Mouse (Mus musculus): ENCODE results near the gene Raf1. TPM values are rescaled to one million over a fixed set of nuclear protein-coding genes. Genes with fewer than 3 reads are reported as not detected.

Gene Raf1
- polyA plus RNA-seq, 1 experiment from 2014 or later = 158 TPM

DNA sequence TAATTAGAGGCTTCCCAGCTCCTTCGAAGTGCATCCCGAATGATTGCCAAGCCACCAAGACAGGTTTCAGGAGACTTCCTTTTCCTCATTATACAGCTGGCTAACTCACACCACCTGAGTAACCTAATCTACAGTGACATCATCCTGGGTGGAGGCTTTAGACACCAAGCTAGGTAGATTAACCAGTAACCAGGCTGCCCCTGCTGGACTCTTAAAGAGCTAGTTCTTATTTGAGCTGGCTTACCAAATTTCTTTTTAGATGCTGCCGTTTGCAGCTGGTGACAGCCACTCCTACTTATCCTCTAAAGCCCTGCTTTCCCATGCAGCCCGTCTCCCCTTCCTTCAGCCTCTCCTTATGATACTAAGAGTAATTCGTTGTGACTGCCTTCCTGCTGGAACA, 84.0 kb downstream of the Raf1 start, which contains the start of gene Mkrn2os:
Mkrn2os (minus strand) TSS at position 119 of the 400 bp plus-strand sequence.
- Histone ChIP-seq H3K36me3 (ENCODE audit: control insufficient read depth, insufficient read depth, low read length) (no peaks in the 10 kb centered on the region), H3K4me1 (ENCODE audit: control insufficient read depth, insufficient read depth, low read length) (no peaks in the 10 kb centered on the region), H3K9ac (ENCODE audit: low read length) (no peak within 1 kb of the TSS), H3K9me3 (ENCODE audit: control insufficient read depth, low read length) (no peaks in the 10 kb centered on the region), H3K4me3 (ENCODE audit: low read depth, low read length) (no peak within 1 kb of the TSS), H3K27me3 (ENCODE audit: control insufficient read depth, insufficient read depth, low read length) (no peaks in the 10 kb centered on the region), H3K27ac (ENCODE audit: low read depth, low read length) (no peak within 1 kb of the TSS), H3K4me2 (ENCODE audit: low read depth) (no peak within 1 kb of the TSS)
- DNase-seq (ENCODE audit: low spot score) (no peak), ATAC-seq (ENCODE audit: insufficient read depth, low FRiP score, low TSS enrichment) (no peak)
- 66% methylated on average over 5 of the region's 5 CpGs for WGBS

DNA sequence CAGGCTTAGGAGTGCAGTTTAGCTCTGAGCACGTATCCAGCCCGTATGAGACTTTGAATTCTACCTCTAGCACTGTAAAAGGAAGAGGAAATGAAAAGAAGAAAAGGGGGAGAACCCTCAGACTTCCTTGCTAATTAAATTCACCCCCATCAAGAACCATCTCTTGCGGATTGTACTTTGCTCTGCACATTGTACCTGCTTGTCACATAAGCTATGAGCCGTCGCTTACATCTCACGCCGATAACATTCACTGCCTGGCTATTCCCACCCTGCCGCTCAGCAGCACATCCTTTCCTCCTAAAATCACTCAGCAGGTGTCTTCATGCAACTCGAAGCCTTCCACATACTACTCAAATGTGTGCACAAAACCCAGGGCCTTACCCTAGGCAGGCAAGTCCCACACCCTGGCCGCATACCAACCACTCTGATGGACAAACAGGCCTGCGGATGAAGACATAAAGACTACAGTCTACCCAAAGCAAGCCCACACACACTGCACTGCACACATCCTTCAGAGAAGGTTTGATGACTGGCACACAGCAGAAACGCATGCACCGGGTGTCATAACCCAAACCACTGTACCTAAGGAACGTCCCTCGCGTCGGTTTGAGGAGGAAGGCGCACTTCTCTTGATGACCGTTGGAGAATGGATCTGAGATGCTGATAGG, 84.6 kb downstream of the Raf1 start:
- DNase-seq (ENCODE audit: low spot score) (no peak), ATAC-seq (ENCODE audit: insufficient read depth, low FRiP score, low TSS enrichment) (no peak)
- WGBS = 89% methylated on average over 19 of the region's 19 CpGs
- H3K9ac ChIP-seq (ENCODE audit: low read length) = no peak overlapping the region
- no peaks in the 10 kb centered on the region for H3K27me3 ChIP-seq (ENCODE audit: control insufficient read depth, insufficient read depth, low read length)
- no peaks in the 10 kb centered on the region for H3K4me1 ChIP-seq (ENCODE audit: control insufficient read depth, insufficient read depth, low read length)
- H3K27ac ChIP-seq (ENCODE audit: low read depth, low read length) = no peak overlapping the region
- H3K4me2 ChIP-seq (ENCODE audit: low read depth) = no peak overlapping the region
- no peaks in the 10 kb centered on the region for H3K9me3 ChIP-seq (ENCODE audit: control insufficient read depth, low read length)
- no peaks in the 10 kb centered on the region for H3K36me3 ChIP-seq (ENCODE audit: control insufficient read depth, insufficient read depth, low read length)
- no peak overlapping the region for H3K4me3 ChIP-seq (ENCODE audit: low read depth, low read length)

DNA sequence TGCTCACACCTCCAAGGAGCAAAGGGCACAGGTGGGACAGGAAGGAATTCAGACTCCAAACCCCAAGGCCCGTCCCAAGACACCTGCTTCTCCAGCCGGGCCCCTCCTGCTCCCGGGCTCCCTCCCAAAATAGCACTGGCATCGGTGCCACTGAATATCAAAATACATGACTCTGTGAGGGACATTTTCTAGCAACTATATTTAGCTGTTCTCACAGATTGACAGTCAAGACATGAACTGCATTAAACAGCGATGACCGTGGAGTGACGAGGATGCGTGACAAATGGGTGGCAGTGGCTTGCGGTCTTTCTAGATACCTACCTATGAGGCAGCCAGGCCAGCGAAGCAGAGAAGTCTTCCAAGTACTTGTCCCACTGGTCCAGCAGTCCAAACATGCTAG, 90.1 kb downstream of the Raf1 start:
- Histone ChIP-seq H3K27ac (ENCODE audit: low read depth, low read length) (no peak overlapping the region), H3K36me3 (ENCODE audit: control insufficient read depth, insufficient read depth, low read length) (no peaks in the 10 kb centered on the region), H3K27me3 (ENCODE audit: control insufficient read depth, insufficient read depth, low read length) (no peaks in the 10 kb centered on the region), H3K4me3 (ENCODE audit: low read depth, low read length) (no peak overlapping the region), H3K4me1 (ENCODE audit: control insufficient read depth, insufficient read depth, low read length) (no peaks in the 10 kb centered on the region), H3K9me3 (ENCODE audit: control insufficient read depth, low read length) (no peaks in the 10 kb centered on the region), H3K9ac (ENCODE audit: low read length) (no peak overlapping the region), H3K4me2 (ENCODE audit: low read depth) (no peak overlapping the region)
- no peak for ATAC-seq (ENCODE audit: insufficient read depth, low FRiP score, low TSS enrichment)
- no peak for DNase-seq (ENCODE audit: low spot score)
- WGBS = 88% methylated on average over 10 of the region's 10 CpGs

DNA sequence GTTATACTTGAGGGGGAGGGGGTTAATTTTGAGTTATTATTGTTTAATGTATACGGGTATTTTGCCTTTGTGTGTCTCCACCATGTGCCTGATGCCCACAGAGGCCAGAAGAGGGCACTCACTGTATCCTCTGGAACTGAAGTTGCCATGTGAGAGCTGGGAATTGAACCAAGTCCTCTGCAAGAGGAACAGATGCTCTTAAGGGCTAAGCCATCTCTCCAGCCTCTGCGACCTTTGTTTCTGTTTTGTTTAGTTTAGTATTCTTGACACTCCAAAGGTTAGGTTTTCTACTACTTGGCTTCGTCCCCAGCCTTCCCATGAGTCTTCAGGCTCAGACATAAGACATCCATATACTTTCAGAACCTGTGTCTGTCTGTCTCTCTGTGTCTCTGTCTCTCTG, 92.3 kb downstream of the Raf1 start:
- Histone ChIP-seq H3K9me3 (ENCODE audit: control insufficient read depth, low read length) (no peaks in the 10 kb centered on the region), H3K27ac (ENCODE audit: low read depth, low read length) (no peak overlapping the region), H3K4me2 (ENCODE audit: low read depth) (no peak overlapping the region), H3K9ac (ENCODE audit: low read length) (no peak overlapping the region), H3K36me3 (ENCODE audit: control insufficient read depth, insufficient read depth, low read length) (no peaks in the 10 kb centered on the region), H3K4me3 (ENCODE audit: low read depth, low read length) (no peak overlapping the region), H3K27me3 (ENCODE audit: control insufficient read depth, insufficient read depth, low read length) (no peaks in the 10 kb centered on the region), H3K4me1 (ENCODE audit: control insufficient read depth, insufficient read depth, low read length) (no peaks in the 10 kb centered on the region)
- 82% methylated on average over 3 of the region's 3 CpGs for WGBS
- ATAC-seq (ENCODE audit: insufficient read depth, low FRiP score, low TSS enrichment) (no peak), DNase-seq (ENCODE audit: low spot score) (no peak)

DNA sequence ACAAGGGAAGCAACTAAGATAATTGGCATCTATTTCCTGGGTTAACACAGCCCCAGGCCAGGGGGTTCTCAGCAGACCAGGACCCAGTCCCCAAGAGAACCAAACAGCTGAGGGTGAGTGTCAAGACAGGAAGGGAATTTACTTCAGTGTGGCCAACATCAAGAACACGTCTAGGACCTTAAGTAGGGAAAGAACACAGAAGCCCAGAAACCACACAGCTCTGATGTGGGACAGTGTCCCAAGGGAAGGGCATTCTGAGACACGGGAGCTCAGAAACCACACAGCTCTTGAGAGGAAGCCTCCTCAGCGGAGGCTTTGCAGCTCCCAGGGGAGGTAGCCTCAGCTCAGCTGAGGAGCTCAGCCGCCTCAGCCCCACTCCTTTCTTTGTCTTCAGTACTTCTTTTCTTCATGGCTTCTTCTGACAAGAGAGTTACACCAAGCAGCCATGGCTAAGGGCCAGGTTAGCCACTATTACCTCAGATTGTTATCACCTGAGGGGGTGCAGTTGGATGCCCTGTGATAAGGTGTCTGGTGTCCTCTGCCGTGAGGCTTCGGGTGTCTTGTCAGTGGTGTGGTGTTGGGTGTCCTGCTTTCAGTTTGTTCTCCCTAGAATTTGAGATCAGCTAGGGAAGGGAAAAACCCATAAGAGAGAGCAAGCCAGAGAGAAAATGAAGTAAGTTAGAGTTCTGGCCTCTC, 92.9 kb downstream of the Raf1 start:
- no peaks in the 10 kb centered on the region for H3K4me1 ChIP-seq (ENCODE audit: control insufficient read depth, insufficient read depth, low read length)
- ATAC-seq (ENCODE audit: insufficient read depth, low FRiP score, low TSS enrichment) (no peak), DNase-seq (ENCODE audit: low spot score) (no peak)
- H3K9ac ChIP-seq (ENCODE audit: low read length) = no peak overlapping the region
- no peak overlapping the region for H3K27ac ChIP-seq (ENCODE audit: low read depth, low read length)
- H3K36me3 ChIP-seq (ENCODE audit: control insufficient read depth, insufficient read depth, low read length) = no peaks in the 10 kb centered on the region
- H3K4me2 ChIP-seq (ENCODE audit: low read depth) = no peak overlapping the region
- no peaks in the 10 kb centered on the region for H3K9me3 ChIP-seq (ENCODE audit: control insufficient read depth, low read length)
- H3K4me3 ChIP-seq (ENCODE audit: low read depth, low read length) = no peak overlapping the region
- no peaks in the 10 kb centered on the region for H3K27me3 ChIP-seq (ENCODE audit: control insufficient read depth, insufficient read depth, low read length)
- 85% methylated on average over 6 of the region's 6 CpGs for WGBS

DNA sequence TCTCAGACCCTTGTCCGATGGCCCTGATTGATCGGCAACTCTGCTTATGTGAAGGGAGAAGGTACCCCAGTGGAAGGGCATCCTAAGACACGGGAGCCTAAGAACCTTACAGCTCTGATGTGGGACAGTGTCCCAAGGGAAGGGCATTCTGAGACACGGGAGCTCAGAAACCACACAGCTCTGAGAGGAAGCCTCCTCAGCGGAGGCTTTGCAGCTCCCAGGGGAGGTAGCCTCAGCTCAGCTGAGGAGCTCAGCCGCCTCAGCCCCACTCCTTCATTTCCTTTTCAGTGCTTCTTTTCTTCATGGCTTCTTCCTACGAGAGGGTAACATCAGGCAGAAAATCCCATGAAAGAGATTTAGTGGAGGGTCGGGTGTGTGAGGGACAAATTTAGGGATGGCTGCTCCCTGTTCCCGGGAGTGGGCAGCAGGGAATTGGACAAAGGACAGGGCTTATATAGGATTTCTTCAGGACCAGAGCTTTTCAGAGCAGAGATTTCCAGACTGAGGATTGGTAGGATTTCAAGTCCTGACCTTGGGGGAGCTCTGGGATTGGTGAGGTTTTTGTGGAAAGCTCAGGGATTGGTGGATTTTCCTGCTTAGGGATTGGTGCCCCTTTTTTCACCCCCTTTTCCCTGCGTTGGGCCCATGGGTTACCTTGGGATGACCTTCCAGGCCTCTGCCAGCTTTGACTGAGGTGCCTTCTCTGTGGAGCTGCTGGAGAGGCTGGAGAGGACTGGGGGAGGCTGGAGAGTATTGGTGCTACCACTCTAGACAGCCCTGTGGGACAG, 93.9 kb downstream of the Raf1 start:
- no peak for DNase-seq (ENCODE audit: low spot score)
- no peak overlapping the region for H3K27ac ChIP-seq (ENCODE audit: low read depth, low read length)
- 87% methylated on average over 10 of the region's 10 CpGs for WGBS

DNA sequence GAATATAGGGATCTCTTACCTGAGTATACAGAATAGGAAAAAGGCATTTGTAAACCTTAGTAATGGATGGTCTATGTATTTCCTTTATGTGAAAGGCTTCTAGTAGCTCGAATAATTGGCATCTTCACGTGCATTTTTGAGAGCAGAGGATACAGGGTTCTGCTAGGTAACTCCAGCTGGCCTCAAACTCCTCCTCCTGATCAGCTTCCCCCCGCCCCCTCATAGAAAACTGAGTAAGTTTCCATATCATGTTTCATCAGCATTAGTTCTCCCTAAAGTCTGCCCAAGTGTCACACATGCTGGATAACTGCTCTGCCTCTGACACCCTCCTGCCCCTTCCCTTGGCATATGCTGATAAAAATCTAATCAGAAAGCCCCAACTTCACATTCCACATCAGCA, 95.6 kb downstream of the Raf1 start:
- H3K27ac ChIP-seq (ENCODE audit: low read depth, low read length) = no peak overlapping the region
- DNase-seq (ENCODE audit: low spot score) = no peak
- H3K4me3 ChIP-seq (ENCODE audit: low read depth, low read length) = no peak overlapping the region
- no peak for ATAC-seq (ENCODE audit: insufficient read depth, low FRiP score, low TSS enrichment)
- H3K36me3 ChIP-seq (ENCODE audit: control insufficient read depth, insufficient read depth, low read length) = peaks cover 3% of the 10 kb centered on the region; the same call in 1 of the 2 replicates
- WGBS = 92% methylated on average over 3 of the region's 3 CpGs
- H3K9ac ChIP-seq (ENCODE audit: low read length) = no peak overlapping the region
- H3K4me1 ChIP-seq (ENCODE audit: control insufficient read depth, insufficient read depth, low read length) = no peaks in the 10 kb centered on the region
- no peaks in the 10 kb centered on the region for H3K27me3 ChIP-seq (ENCODE audit: control insufficient read depth, insufficient read depth, low read length)
- no peaks in the 10 kb centered on the region for H3K9me3 ChIP-seq (ENCODE audit: control insufficient read depth, low read length)
- no peak overlapping the region for H3K4me2 ChIP-seq (ENCODE audit: low read depth)

More for the DNA sequence above, 93.9 kb downstream of the Raf1 start:
- H3K4me1 ChIP-seq (ENCODE audit: control insufficient read depth, insufficient read depth, low read length) = no peaks in the 10 kb centered on the region
- H3K9ac ChIP-seq (ENCODE audit: low read length) = no peak overlapping the region
- no peak overlapping the region for H3K4me3 ChIP-seq (ENCODE audit: low read depth, low read length)
- H3K9me3 ChIP-seq (ENCODE audit: control insufficient read depth, low read length) = no peaks in the 10 kb centered on the region
- H3K27me3 ChIP-seq (ENCODE audit: control insufficient read depth, insufficient read depth, low read length) = no peaks in the 10 kb centered on the region
- H3K36me3 ChIP-seq (ENCODE audit: control insufficient read depth, insufficient read depth, low read length) = peaks cover under 1% of the 10 kb centered on the region; the same call in 1 of the 2 replicates
- ATAC-seq (ENCODE audit: insufficient read depth, low FRiP score, low TSS enrichment) = no peak
- no peak overlapping the region for H3K4me2 ChIP-seq (ENCODE audit: low read depth)

DNA sequence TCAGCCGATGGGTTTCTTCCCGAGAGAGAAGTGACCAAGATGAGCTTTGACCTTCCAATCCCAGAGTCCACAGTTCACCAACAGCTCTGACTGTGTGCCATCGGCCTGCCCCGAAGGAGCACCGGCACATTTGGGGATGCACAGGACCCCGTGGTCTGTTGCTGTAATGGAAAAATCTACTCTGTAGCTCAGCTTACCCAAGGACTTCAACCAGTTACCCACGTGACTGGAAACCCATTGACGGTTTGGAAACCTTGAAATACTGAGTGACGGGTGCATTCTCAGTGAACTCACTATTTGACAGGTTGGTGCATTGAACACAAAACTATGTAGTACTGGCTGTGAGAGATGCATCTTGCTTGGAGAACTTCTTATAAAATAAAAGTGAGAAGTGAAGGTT, 98.5 kb downstream of the Raf1 start:
- ATAC-seq (ENCODE audit: insufficient read depth, low FRiP score, low TSS enrichment) = no peak
- Histone ChIP-seq H3K27me3 (ENCODE audit: control insufficient read depth, insufficient read depth, low read length) (no peaks in the 10 kb centered on the region), H3K36me3 (ENCODE audit: control insufficient read depth, insufficient read depth, low read length) (peaks cover 6% of the 10 kb centered on the region; the same call in 1 of the 2 replicates)

More for the DNA sequence above, 98.5 kb downstream of the Raf1 start:
- H3K4me2 ChIP-seq (ENCODE audit: low read depth) = no peak overlapping the region
- 93% methylated on average over 9 of the region's 9 CpGs for WGBS
- H3K4me1 ChIP-seq (ENCODE audit: control insufficient read depth, insufficient read depth, low read length) = no peaks in the 10 kb centered on the region
- no peak overlapping the region for H3K4me3 ChIP-seq (ENCODE audit: low read depth, low read length)
- no peak overlapping the region for H3K9ac ChIP-seq (ENCODE audit: low read length)
- H3K9me3 ChIP-seq (ENCODE audit: control insufficient read depth, low read length) = no peaks in the 10 kb centered on the region
- DNase-seq (ENCODE audit: low spot score) = no peak
- H3K27ac ChIP-seq (ENCODE audit: low read depth, low read length) = no peak overlapping the region

Measured in neural tube, embryonic 11.5 days (tissue).